Mouse (Mus musculus): ENCODE measurements around the gene Cetn4. TPM values are rescaled to one million over a fixed set of nuclear protein-coding genes. Genes with fewer than 3 reads are reported as not detected.

Gene Cetn4
- total RNA-seq, 2 experiments from 2014 or later = 0.20 to 0.49 TPM

Other genes with a start within 250 kb of the Cetn4 start
- not detected for gene Adad1, start 249.2 kb downstream of the Cetn4 start, total RNA-seq (2021)
- not detected for gene Il2, start 186.7 kb downstream of the Cetn4 start, total RNA-seq (2021)
- not detected for gene Il21, start 80.1 kb downstream of the Cetn4 start, total RNA-seq (2021)
- 1 to 10 TPM in 1 of 2 experiments, under 1 TPM in 1; 0.95 to 1.1 TPM for gene Bbs12, start 154 bp downstream of the Cetn4 start, total RNA-seq (2021)
- 10 to 100 TPM in 1 of 2 experiments, 1 to 10 TPM in 1; 5.5 to 11.3 TPM for gene Fgf2, start 35.6 kb upstream of the Cetn4 start, total RNA-seq (2021)
- gene Spata5, start 107.2 kb upstream of the Cetn4 start, total RNA-seq (2021) = 10 to 100 TPM; 11.9 to 13.7 TPM
- gene Nudt6, start 107.5 kb upstream of the Cetn4 start, total RNA-seq (2021) = 10 to 100 TPM; 28.2 to 30.5 TPM

Data from heart, postnatal 25 days (tissue).